Mouse (Mus musculus): Measurements from ENCODE around the gene Stau1. TPM values are rescaled to one million over a fixed set of nuclear protein-coding genes. Genes with fewer than 3 reads are reported as not detected.

Stau1 gene
- polyA plus RNA-seq, 1 experiment from 2014 or later = 113 TPM

GRCm38 (mm10) chr2:166903719-166904282 is 92.3 kb downstream of the Stau1 start:
- H3K4me1 ChIP-seq (replicated peaks) = peaks cover 16% of the 10 kb centered on the region
- 90% methylated on average over 6 of the region's 6 CpGs for WGBS
- no peak overlapping the region for H3K4me2 ChIP-seq
- ATAC-seq (ENCODE audit: low FRiP score, low read depth) = no peak
- no peak overlapping the region for H3K4me3 ChIP-seq
- H3K27me3 ChIP-seq = no peaks in the 10 kb centered on the region
- no peaks in the 10 kb centered on the region for H3K36me3 ChIP-seq
- H3K9ac ChIP-seq = no peak overlapping the region
- H3K27ac ChIP-seq (replicated peaks) = no peak overlapping the region
- H3K9me3 ChIP-seq = no peaks in the 10 kb centered on the region

- Histone ChIP-seq H3K9ac (no peak overlapping the region), H3K27ac (replicated peaks) (no peak overlapping the region), H3K36me3 (no peaks in the 10 kb centered on the region), H3K4me3 (no peak overlapping the region), H3K4me1 (replicated peaks) (peaks cover 5% of the 10 kb centered on the region), H3K27me3 (no peaks in the 10 kb centered on the region), H3K9me3 (no peaks in the 10 kb centered on the region), H3K4me2 (no peak overlapping the region)
- no peak for ATAC-seq (ENCODE audit: low FRiP score, low read depth)
- WGBS = 93% methylated on average over 8 of the region's 8 CpGs
Measured at GRCm38 (mm10) chr2:166900792-166901505, 95.2 kb downstream of the Stau1 start.

- WGBS = 75% methylated on average over 3 of the region's 3 CpGs
- no peak overlapping the region for H3K9ac ChIP-seq
- H3K27ac ChIP-seq (replicated peaks) = no peak overlapping the region
- no peak overlapping the region for H3K4me2 ChIP-seq
- no peak for ATAC-seq (ENCODE audit: low FRiP score, low read depth)
- 0 out of 2 replicates have a peak, but pooled peaks cover under 1% of the 10 kb centered on the region for H3K36me3 ChIP-seq
- H3K9me3 ChIP-seq = no peaks in the 10 kb centered on the region
- H3K27me3 ChIP-seq = no peaks in the 10 kb centered on the region
- no peaks in the 10 kb centered on the region for H3K4me1 ChIP-seq (replicated peaks)
- H3K4me3 ChIP-seq = no peak overlapping the region
Measured at GRCm38 (mm10) chr2:166899746-166900145, 96.4 kb downstream of the Stau1 start.

- no peak overlapping the region for H3K27ac ChIP-seq (replicated peaks)
- WGBS = 85% methylated on average over 2 of the region's 2 CpGs
- H3K4me2 ChIP-seq = no peak overlapping the region
- H3K9me3 ChIP-seq = no peaks in the 10 kb centered on the region
- ATAC-seq (ENCODE audit: low FRiP score, low read depth) = no peak
- H3K27me3 ChIP-seq = no peaks in the 10 kb centered on the region
- peaks cover 4% of the 10 kb centered on the region; the same call in 1 of the 2 replicates for H3K36me3 ChIP-seq
- H3K4me3 ChIP-seq = no peak overlapping the region
- no peak overlapping the region for H3K9ac ChIP-seq
- no peaks in the 10 kb centered on the region for H3K4me1 ChIP-seq (replicated peaks)
Measured at GRCm38 (mm10) chr2:166899161-166899560, 96.9 kb downstream of the Stau1 start.

Other genes starting within 250 kb of the Stau1 start
- 9.5 and 10.9 TPM in 2 replicates for gene Trp53rkb, start 203.8 kb downstream of the Stau1 start, polyA plus RNA-seq (2015; fragmentation: Nextera tagmentation; extraction: Ambion mirVana)
- 4.6 and 5.6 TPM in 2 replicates for gene Arfgef2, start 190.7 kb downstream of the Stau1 start, polyA plus RNA-seq (2015; fragmentation: Nextera tagmentation; extraction: Ambion mirVana)
- gene Cse1l, start 90.3 kb downstream of the Stau1 start, polyA plus RNA-seq (2015; fragmentation: Nextera tagmentation; extraction: Ambion mirVana) = 88.4 and 89.3 TPM in 2 replicates
- gene Ddx27, start 18.9 kb upstream of the Stau1 start, polyA plus RNA-seq (2015; fragmentation: Nextera tagmentation; extraction: Ambion mirVana) = 35.4 and 38.0 TPM in 2 replicates
- 8.0 and 9.7 TPM in 2 replicates for gene Znfx1, start 66.7 kb upstream of the Stau1 start, polyA plus RNA-seq (2015; fragmentation: Nextera tagmentation; extraction: Ambion mirVana)
- gene Kcnb1, start 193.9 kb upstream of the Stau1 start, polyA plus RNA-seq (2015; fragmentation: Nextera tagmentation; extraction: Ambion mirVana) = 3.4 and 3.8 TPM in 2 replicates
- gene Ptgis, start 244.3 kb upstream of the Stau1 start, polyA plus RNA-seq (2015; fragmentation: Nextera tagmentation; extraction: Ambion mirVana) = 3.6 and 3.8 TPM in 2 replicates